Mouse (Mus musculus): ENCODE results near the gene Nt5c2. TPM values are rescaled to one million over a fixed set of nuclear protein-coding genes. Genes with fewer than 3 reads are reported as not detected.

Nt5c2 gene
- polyA plus RNA-seq (2012; rRNA removed) (28.2 and 32.9 TPM in 2 replicates), polyA plus RNA-seq (2014; fragmentation: Nextera tagmentation; extraction: Ambion mirVana) (67.1 and 68.7 TPM in 2 replicates)

GRCm38 (mm10) chr19:47014447-47015381 is at the start of gene Nt5c2, which contains the start of gene Ina:
TSS of gene Nt5c2 (minus strand) at chr19:47015153.
TSS of gene Ina (plus strand) at chr19:47014698.
- H3K4me3 ChIP-seq (replicated peaks; ENCODE audit: low read length) = peak within 1 kb of the TSS; percentile 50
- ATAC-seq (ENCODE audit: low FRiP score, low read depth) (peak; percentile 86), DNase-seq (ENCODE audit: low spot score) (peak; percentile 76)
- H3K27me3 ChIP-seq (ENCODE audit: control insufficient read depth, insufficient read depth, low read length) = peaks cover 54% of the 10 kb centered on the region
- peaks cover 5% of the 10 kb centered on the region for H3K4me1 ChIP-seq (ENCODE audit: control insufficient read depth, insufficient read depth, low read length)
- no peak within 1 kb of the TSS for H3K27ac ChIP-seq (replicated peaks; ENCODE audit: low read depth, low read length)
- no peak for TF ChIP-seq POLR2A (IDR thresholded peaks at IDR 0.05; ENCODE audit: borderline replicate concordance, extremely low read depth, insufficient read depth, insufficient read length)
- WGBS = under 1% methylated on average over 53 of the region's 124 CpGs
- H3K4me2 ChIP-seq (replicated peaks; ENCODE audit: low read depth, low read length, severe bottlenecking) = peak within 1 kb of the TSS; percentile 88
- peak within 1 kb of the TSS; percentile 31; the same call in 1 of the 2 replicates for H3K9ac ChIP-seq (ENCODE audit: low read depth, low read length, severe bottlenecking)
- H3K9me3 ChIP-seq (ENCODE audit: control insufficient read depth, low read length) = no peaks in the 10 kb centered on the region
- no peaks in the 10 kb centered on the region for H3K36me3 ChIP-seq (ENCODE audit: control insufficient read depth, insufficient read depth, low read length)

- Histone ChIP-seq H3K4me3 (replicated peaks; ENCODE audit: low read length) (no peak overlapping the region), H3K4me1 (ENCODE audit: control insufficient read depth, insufficient read depth, low read length) (no peaks in the 10 kb centered on the region), H3K36me3 (ENCODE audit: control insufficient read depth, insufficient read depth, low read length) (no peaks in the 10 kb centered on the region), H3K9ac (ENCODE audit: low read depth, low read length, severe bottlenecking) (no peak overlapping the region), H3K4me2 (replicated peaks; ENCODE audit: low read depth, low read length, severe bottlenecking) (no peak overlapping the region), H3K27ac (replicated peaks; ENCODE audit: low read depth, low read length) (no peak overlapping the region), H3K27me3 (ENCODE audit: control insufficient read depth, insufficient read depth, low read length) (no peaks in the 10 kb centered on the region), H3K9me3 (ENCODE audit: control insufficient read depth, low read length) (no peaks in the 10 kb centered on the region)
- TF ChIP-seq POLR2A (IDR thresholded peaks at IDR 0.05; ENCODE audit: borderline replicate concordance, extremely low read depth, insufficient read depth, insufficient read length) = no peak
- DNase-seq (ENCODE audit: low spot score) (no peak), ATAC-seq (ENCODE audit: low FRiP score, low read depth) (no peak)
- WGBS = 77% methylated on average over 1 of the region's 1 CpGs
Measured at GRCm38 (mm10) chr19:47057684-47058083, 42.7 kb upstream of the Nt5c2 start.

- no peak for TF ChIP-seq POLR2A (IDR thresholded peaks at IDR 0.05; ENCODE audit: borderline replicate concordance, extremely low read depth, insufficient read depth, insufficient read length)
Measured at GRCm38 (mm10) chr19:47053471-47053870, 38.5 kb upstream of the Nt5c2 start.

GRCm38 (mm10) chr19:47052927-47053326 is 38.0 kb upstream of the Nt5c2 start:
- WGBS = 80% methylated on average over 4 of the region's 4 CpGs

More at GRCm38 (mm10) chr19:47053471-47053870, 38.5 kb upstream of the Nt5c2 start:
- H3K27me3 ChIP-seq (ENCODE audit: control insufficient read depth, insufficient read depth, low read length) = no peaks in the 10 kb centered on the region
- DNase-seq (ENCODE audit: low spot score) = no peak
- ATAC-seq (ENCODE audit: low FRiP score, low read depth) = no peak
- H3K9ac ChIP-seq (ENCODE audit: low read depth, low read length, severe bottlenecking) = no peak overlapping the region
- H3K4me2 ChIP-seq (replicated peaks; ENCODE audit: low read depth, low read length, severe bottlenecking) = no peak overlapping the region
- H3K36me3 ChIP-seq (ENCODE audit: control insufficient read depth, insufficient read depth, low read length) = no peaks in the 10 kb centered on the region
- 78% methylated on average over 4 of the region's 4 CpGs for WGBS
- H3K9me3 ChIP-seq (ENCODE audit: control insufficient read depth, low read length) = no peaks in the 10 kb centered on the region
- H3K27ac ChIP-seq (replicated peaks; ENCODE audit: low read depth, low read length) = no peak overlapping the region
- H3K4me1 ChIP-seq (ENCODE audit: control insufficient read depth, insufficient read depth, low read length) = peaks cover 14% of the 10 kb centered on the region
- H3K4me3 ChIP-seq (replicated peaks; ENCODE audit: low read length) = no peak overlapping the region

GRCm38 (mm10) chr19:47050271-47051032 is 35.5 kb upstream of the Nt5c2 start, which contains the start of gene Pcgf6:
TSS of gene Pcgf6 (minus strand) at chr19:47050906.
- WGBS = 1% methylated on average over 75 of the region's 75 CpGs
- Histone ChIP-seq H3K27me3 (ENCODE audit: control insufficient read depth, insufficient read depth, low read length) (no peaks in the 10 kb centered on the region), H3K9ac (ENCODE audit: low read depth, low read length, severe bottlenecking) (peak within 1 kb of the TSS; percentile 77), H3K9me3 (ENCODE audit: control insufficient read depth, low read length) (no peaks in the 10 kb centered on the region), H3K4me3 (replicated peaks; ENCODE audit: low read length) (peak within 1 kb of the TSS; percentile 83), H3K27ac (replicated peaks; ENCODE audit: low read depth, low read length) (peak within 1 kb of the TSS; percentile 80), H3K4me2 (replicated peaks; ENCODE audit: low read depth, low read length, severe bottlenecking) (peak within 1 kb of the TSS; percentile 59), H3K4me1 (ENCODE audit: control insufficient read depth, insufficient read depth, low read length) (peaks cover 14% of the 10 kb centered on the region), H3K36me3 (ENCODE audit: control insufficient read depth, insufficient read depth, low read length) (peaks cover 22% of the 10 kb centered on the region)
- ATAC-seq (ENCODE audit: low FRiP score, low read depth) (peak; percentile 84), DNase-seq (ENCODE audit: low spot score) (peak; percentile 74)
- TF ChIP-seq POLR2A (IDR thresholded peaks at IDR 0.05; ENCODE audit: borderline replicate concordance, extremely low read depth, insufficient read depth, insufficient read length) = peak; percentile 74; the same call in 1 of the 2 replicates

More at GRCm38 (mm10) chr19:47052927-47053326, 38.0 kb upstream of the Nt5c2 start:
- Histone ChIP-seq H3K27me3 (ENCODE audit: control insufficient read depth, insufficient read depth, low read length) (no peaks in the 10 kb centered on the region), H3K36me3 (ENCODE audit: control insufficient read depth, insufficient read depth, low read length) (peaks cover 2% of the 10 kb centered on the region; the same call in 1 of the 2 replicates), H3K4me3 (replicated peaks; ENCODE audit: low read length) (no peak overlapping the region), H3K4me1 (ENCODE audit: control insufficient read depth, insufficient read depth, low read length) (peaks cover 14% of the 10 kb centered on the region), H3K9me3 (ENCODE audit: control insufficient read depth, low read length) (no peaks in the 10 kb centered on the region), H3K9ac (ENCODE audit: low read depth, low read length, severe bottlenecking) (no peak overlapping the region), H3K27ac (replicated peaks; ENCODE audit: low read depth, low read length) (no peak overlapping the region), H3K4me2 (replicated peaks; ENCODE audit: low read depth, low read length, severe bottlenecking) (no peak overlapping the region)
- TF ChIP-seq POLR2A (IDR thresholded peaks at IDR 0.05; ENCODE audit: borderline replicate concordance, extremely low read depth, insufficient read depth, insufficient read length) = no peak
- DNase-seq (ENCODE audit: low spot score) (no peak), ATAC-seq (ENCODE audit: low FRiP score, low read depth) (no peak)

Measured in limb, embryonic 14.5 days (tissue).